Mouse (Mus musculus) embryonic facial prominence, embryonic 13.5 days (tissue): ENCODE results near the gene Ttll12. TPM values are rescaled to one million over a fixed set of nuclear protein-coding genes. Genes with fewer than 3 reads are reported as not detected.

Experiments used
- ATAC-seq: fragments of 200-750 bp; cut with Nextera tagmentation; 2 replicates; pipeline ENCODE4 v1.8.0; 2017; ENCODE audit warnings: low read depth; ENCODE audit not compliant: insufficient number of reproducible peaks, insufficient read depth, low FRiP score, low TSS enrichment
- H3K27ac ChIP-seq: fragments of 300-500 bp; sonication (generic); 2 replicates; pipeline ENCODE4 v1.5.1; 2015; ENCODE audit warnings: moderate library complexity, mild to moderate bottlenecking, inconsistent platforms
- H3K27me3 ChIP-seq: fragments of 300-500 bp; sonication (generic); 2 replicates; pipeline ENCODE4 v1.6.1; 2015; ENCODE audit warnings: mild to moderate bottlenecking, inconsistent platforms
- H3K36me3 ChIP-seq: fragments of 300-500 bp; sonication (generic); 2 replicates; pipeline ENCODE4 v1.6.1; 2015; ENCODE audit warnings: mild to moderate bottlenecking, inconsistent platforms
- H3K4me1 ChIP-seq: fragments of 300-500 bp; sonication (generic); 2 replicates; pipeline ENCODE4 v1.6.1; 2015; ENCODE audit warnings: inconsistent platforms
- H3K4me2 ChIP-seq: fragments of 300-500 bp; sonication (generic); 2 replicates; pipeline ENCODE4 v1.6.1; 2015; ENCODE audit warnings: moderate library complexity, mild to moderate bottlenecking, inconsistent platforms
- H3K4me3 ChIP-seq: fragments of 300-500 bp; sonication (generic); 2 replicates; pipeline ENCODE4 v1.5.1; 2015; ENCODE audit warnings: mild to moderate bottlenecking, inconsistent platforms
- H3K9ac ChIP-seq: fragments of 300-500 bp; sonication (generic); 2 replicates; pipeline ENCODE4 v1.6.1; 2015; ENCODE audit warnings: mild to moderate bottlenecking, inconsistent platforms
- H3K9me3 ChIP-seq: fragments of 300-500 bp; sonication (generic); 2 replicates; pipeline ENCODE4 v1.6.1; 2016; ENCODE audit warnings: inconsistent platforms
- WGBS: fragments of 180-500 bp; shearing (Covaris S2); methylation state at CpG from one replicate; pipeline ENCODE4 v1.1.7; 2015; ENCODE audit warnings: mixed read lengths; 5-methylcytosine and 5-hydroxymethylcytosine counted together
- polyA plus RNA-seq: library from polyadenylated mRNA; unstranded; fragments of >200 nt; fragmentation: Nextera tagmentation; extraction: Ambion mirVana; gene quantifications from 2 replicates; pipeline ENCODE4 v1.2.1, GENCODE M21; 2015

The Ttll12 gene
- polyA plus RNA-seq: 40.1 and 41.3 TPM in 2 replicates

- under 1% methylated on average over 68 of the region's 68 CpGs for WGBS
- Histone ChIP-seq H3K4me2 (peak within 1 kb of the TSS; percentile 87), H3K36me3 (no peaks in the 10 kb centered on the region), H3K9ac (peak within 1 kb of the TSS; percentile 87), H3K4me1 (peaks cover 18% of the 10 kb centered on the region), H3K9me3 (no peaks in the 10 kb centered on the region), H3K27ac (peak within 1 kb of the TSS; percentile 64; the same call in 1 of the 2 replicates), H3K4me3 (peak within 1 kb of the TSS; percentile 83), H3K27me3 (no peaks in the 10 kb centered on the region)
- peak; percentile 87 for ATAC-seq
Measured at GRCm38 (mm10) chr15:83594513-83595363, at the start of gene Ttll12. Ttll12 (minus strand) TSS chr15:83595157.

- Histone ChIP-seq H3K9ac (no peak overlapping the region), H3K36me3 (no peaks in the 10 kb centered on the region), H3K4me3 (no peak overlapping the region), H3K27ac (no peak overlapping the region), H3K27me3 (no peaks in the 10 kb centered on the region), H3K4me2 (no peak overlapping the region), H3K4me1 (peaks cover 21% of the 10 kb centered on the region), H3K9me3 (no peaks in the 10 kb centered on the region)
- 97% methylated on average over 6 of the region's 6 CpGs for WGBS
- ATAC-seq: no peak
Measured at GRCm38 (mm10) chr15:83642518-83642917, 47.6 kb upstream of the Ttll12 start.

GRCm38 (mm10) chr15:83640208-83640607 is 45.3 kb upstream of the Ttll12 start:
- Histone ChIP-seq H3K4me2 (no peak overlapping the region), H3K27ac (peak overlapping the region; percentile 22; the same call in 1 of the 2 replicates), H3K27me3 (no peaks in the 10 kb centered on the region), H3K9me3 (no peaks in the 10 kb centered on the region), H3K4me1 (peaks cover 21% of the 10 kb centered on the region), H3K9ac (no peak overlapping the region), H3K36me3 (no peaks in the 10 kb centered on the region), H3K4me3 (no peak overlapping the region)
- no peak for ATAC-seq
- 27% methylated on average over 4 of the region's 4 CpGs for WGBS

- H3K27ac ChIP-seq: no peak overlapping the region; the same call in 1 of the 2 replicates
- no peak for ATAC-seq
- H3K4me2 ChIP-seq: no peak overlapping the region
- WGBS: 10% methylated on average over 3 of the region's 3 CpGs
- H3K9ac ChIP-seq: 0 out of 2 replicates have a peak overlapping the region, but pooled peaks have one; percentile 32
- H3K36me3 ChIP-seq: no peaks in the 10 kb centered on the region
- no peaks in the 10 kb centered on the region for H3K9me3 ChIP-seq
- H3K4me3 ChIP-seq: no peak overlapping the region
- peaks cover 21% of the 10 kb centered on the region for H3K4me1 ChIP-seq
- H3K27me3 ChIP-seq: no peaks in the 10 kb centered on the region
Measured at GRCm38 (mm10) chr15:83639160-83639559, 44.2 kb upstream of the Ttll12 start.

DNA sequence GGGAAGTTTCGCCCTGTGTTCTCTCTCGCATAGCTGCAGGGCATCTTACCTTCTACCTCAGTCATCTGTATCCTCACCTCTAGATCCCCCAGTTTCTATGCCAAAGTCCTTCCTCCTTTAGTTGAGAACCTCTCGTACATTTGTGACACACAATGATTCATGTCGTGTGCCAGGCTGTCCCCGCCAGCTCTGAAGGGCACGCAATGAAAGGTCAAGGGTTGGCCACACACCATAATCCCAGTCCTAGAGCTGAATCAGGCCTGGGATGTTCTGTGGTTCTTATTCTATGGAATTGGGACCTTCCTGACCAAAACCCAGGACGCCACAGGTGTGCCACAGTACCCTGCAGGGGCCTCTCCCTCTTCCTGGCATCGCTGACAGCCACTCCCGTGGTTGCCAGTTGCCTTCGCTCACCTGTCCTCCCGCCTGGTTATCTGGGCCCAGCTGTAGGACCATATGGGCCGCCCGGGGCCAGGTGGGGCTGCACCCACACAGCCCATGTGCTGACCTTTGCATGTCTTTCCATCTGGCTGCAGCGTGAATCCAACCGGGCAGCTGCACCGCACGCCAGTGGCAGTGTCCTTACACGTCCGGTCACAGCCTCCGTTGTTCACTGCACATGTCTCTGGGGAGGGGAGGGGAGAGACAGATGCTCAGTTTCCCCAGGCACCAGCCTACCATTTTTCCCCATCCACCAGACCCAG is 43.4 kb upstream of the Ttll12 start:
- ATAC-seq: no peak
- Histone ChIP-seq H3K9ac (no peak overlapping the region), H3K36me3 (no peaks in the 10 kb centered on the region), H3K4me3 (no peak overlapping the region), H3K4me2 (no peak overlapping the region), H3K9me3 (no peaks in the 10 kb centered on the region), H3K4me1 (peaks cover 21% of the 10 kb centered on the region), H3K27ac (no peak overlapping the region), H3K27me3 (no peaks in the 10 kb centered on the region)
- WGBS: 71% methylated on average over 20 of the region's 20 CpGs

DNA sequence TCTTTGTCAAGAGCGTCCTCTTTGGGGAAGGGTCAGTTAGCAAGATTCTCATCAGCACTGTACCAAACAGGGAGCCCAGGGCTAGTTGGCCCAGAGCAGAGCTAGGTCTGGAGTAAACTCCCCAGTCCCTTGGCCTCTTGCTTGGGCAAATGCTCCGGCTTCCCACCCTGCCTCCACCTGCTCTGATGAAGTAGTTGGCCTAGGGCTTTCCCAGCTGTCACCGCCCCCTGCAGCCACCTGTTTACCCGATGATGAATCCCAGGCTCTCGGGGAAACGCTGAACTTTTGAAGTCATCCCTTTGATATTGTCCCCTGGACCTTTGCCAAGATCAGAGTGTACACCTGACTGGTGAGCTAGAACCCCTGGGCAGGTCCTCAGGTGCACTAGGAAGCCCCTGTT is 41.8 kb upstream of the Ttll12 start:
- H3K4me2 ChIP-seq: no peak overlapping the region
- H3K4me3 ChIP-seq: no peak overlapping the region
- ATAC-seq: no peak
- H3K36me3 ChIP-seq: peaks cover 5% of the 10 kb centered on the region
- H3K9ac ChIP-seq: no peak overlapping the region
- H3K9me3 ChIP-seq: no peaks in the 10 kb centered on the region
- 54% methylated on average over 6 of the region's 6 CpGs for WGBS
- peaks cover 21% of the 10 kb centered on the region for H3K4me1 ChIP-seq
- no peak overlapping the region for H3K27ac ChIP-seq
- no peaks in the 10 kb centered on the region for H3K27me3 ChIP-seq

GRCm38 (mm10) chr15:83635251-83635650 is 40.3 kb upstream of the Ttll12 start:
- Histone ChIP-seq H3K4me3 (no peak overlapping the region), H3K27ac (no peak overlapping the region), H3K9ac (no peak overlapping the region), H3K4me1 (peaks cover 24% of the 10 kb centered on the region), H3K27me3 (no peaks in the 10 kb centered on the region), H3K4me2 (no peak overlapping the region), H3K9me3 (no peaks in the 10 kb centered on the region), H3K36me3 (peaks cover 13% of the 10 kb centered on the region)
- no peak for ATAC-seq
- 59% methylated on average over 3 of the region's 3 CpGs for WGBS

GRCm38 (mm10) chr15:83634076-83634475 is 39.1 kb upstream of the Ttll12 start:
- peaks cover 24% of the 10 kb centered on the region for H3K36me3 ChIP-seq
- H3K4me2 ChIP-seq: no peak overlapping the region
- H3K9ac ChIP-seq: no peak overlapping the region
- H3K27ac ChIP-seq: no peak overlapping the region
- WGBS: 20% methylated on average over 1 of the region's 1 CpGs
- no peak overlapping the region for H3K4me3 ChIP-seq
- H3K9me3 ChIP-seq: no peaks in the 10 kb centered on the region
- H3K27me3 ChIP-seq: no peaks in the 10 kb centered on the region
- ATAC-seq: no peak
- H3K4me1 ChIP-seq: peaks cover 12% of the 10 kb centered on the region

DNA sequence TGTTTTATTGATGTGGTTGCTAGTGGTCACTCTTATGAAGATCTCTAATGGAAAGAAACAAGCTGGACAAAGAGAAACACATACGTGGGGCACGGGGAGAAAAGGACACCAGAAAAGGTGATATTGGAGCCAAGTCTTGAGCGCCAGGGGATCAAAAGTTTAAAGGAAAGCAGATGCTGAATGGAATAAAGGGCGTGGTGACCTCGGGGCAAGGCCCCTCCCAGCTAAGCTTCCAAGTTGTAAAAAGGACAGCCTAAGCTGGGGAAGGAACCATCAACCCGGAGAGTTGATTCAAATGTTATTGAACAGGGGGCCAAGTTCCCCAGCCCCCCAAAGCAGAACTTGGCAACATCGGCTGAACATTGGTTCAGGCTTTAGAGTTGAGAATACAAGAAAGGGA is 36.1 kb upstream of the Ttll12 start:
- Histone ChIP-seq H3K9me3 (no peaks in the 10 kb centered on the region), H3K4me3 (no peak overlapping the region), H3K9ac (no peak overlapping the region), H3K4me1 (peaks cover 5% of the 10 kb centered on the region; the same call in 1 of the 2 replicates), H3K36me3 (peaks cover 33% of the 10 kb centered on the region), H3K27ac (0 out of 2 replicates have a peak overlapping the region, but pooled peaks have one; percentile 8), H3K27me3 (no peaks in the 10 kb centered on the region), H3K4me2 (no peak overlapping the region)
- no peak for ATAC-seq
- 40% methylated on average over 7 of the region's 7 CpGs for WGBS

DNA sequence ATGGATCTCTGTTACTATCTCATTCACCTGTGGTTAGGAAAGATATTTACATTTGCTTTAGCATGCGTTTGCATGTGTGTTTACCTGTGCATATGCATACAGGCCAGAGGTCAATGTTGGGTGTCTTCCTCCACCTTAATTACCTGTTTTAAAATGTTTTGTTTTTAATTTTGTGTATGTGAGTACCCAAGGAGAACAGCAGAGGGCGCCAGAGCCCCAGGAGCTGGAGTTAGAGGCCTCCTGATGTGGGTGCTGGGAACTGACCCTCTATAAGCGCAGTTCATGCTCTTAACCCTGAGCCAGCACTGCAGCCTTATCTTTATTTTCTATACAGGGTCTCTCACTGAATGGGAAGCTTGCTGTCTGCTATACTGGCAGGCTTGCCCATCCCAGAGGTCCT is 34.8 kb upstream of the Ttll12 start:
- H3K27ac ChIP-seq: no peak overlapping the region
- H3K4me2 ChIP-seq: no peak overlapping the region
- peaks cover 5% of the 10 kb centered on the region; the same call in 1 of the 2 replicates for H3K4me1 ChIP-seq
- no peak for ATAC-seq
- 71% methylated on average over 3 of the region's 3 CpGs for WGBS
- H3K27me3 ChIP-seq: no peaks in the 10 kb centered on the region
- no peaks in the 10 kb centered on the region for H3K9me3 ChIP-seq
- no peak overlapping the region for H3K9ac ChIP-seq
- peaks cover 36% of the 10 kb centered on the region for H3K36me3 ChIP-seq
- no peak overlapping the region for H3K4me3 ChIP-seq

DNA sequence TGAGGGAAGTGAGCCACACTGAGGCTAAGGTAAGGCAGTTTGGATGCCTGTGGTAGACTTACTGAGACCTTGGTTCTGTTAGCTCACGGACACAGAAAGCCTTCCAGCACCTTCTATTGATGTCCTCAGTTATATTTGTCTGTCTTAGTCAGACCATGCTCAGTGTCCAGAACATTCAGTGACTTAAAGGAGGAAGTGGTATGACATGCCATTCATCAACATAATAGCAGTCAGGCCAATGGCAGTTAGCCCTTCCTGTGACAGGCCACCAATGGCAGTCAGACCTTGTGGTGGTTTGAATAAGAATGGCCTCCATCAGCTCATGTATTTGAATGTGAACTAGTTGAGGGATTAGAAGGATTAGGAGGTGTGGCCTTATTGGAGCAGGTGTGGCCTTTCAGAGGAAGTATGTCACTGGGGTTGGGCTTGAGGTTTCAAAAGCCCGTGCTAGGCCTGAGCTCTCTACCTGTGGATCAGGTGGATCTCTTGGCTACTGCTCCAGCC is 31.2 kb upstream of the Ttll12 start:
- H3K4me3 ChIP-seq: no peak overlapping the region
- H3K4me2 ChIP-seq: no peak overlapping the region
- H3K27ac ChIP-seq: no peak overlapping the region
- H3K36me3 ChIP-seq: peaks cover 28% of the 10 kb centered on the region
- no peaks in the 10 kb centered on the region for H3K27me3 ChIP-seq
- no peaks in the 10 kb centered on the region for H3K9me3 ChIP-seq
- no peak overlapping the region for H3K9ac ChIP-seq
- WGBS: 90% methylated on average over 2 of the region's 2 CpGs
- ATAC-seq: no peak
- H3K4me1 ChIP-seq: peaks cover 2% of the 10 kb centered on the region; the same call in 1 of the 2 replicates
